Mouse (Mus musculus) limb, embryonic 10.5 days (tissue): ENCODE measurements around the gene Clp1. TPM values are rescaled to one million over a fixed set of nuclear protein-coding genes. Genes with fewer than 3 reads are reported as not detected.
"Not testable (repeated sequence)": the region's sequence is repeated elsewhere in the genome, so short reads cannot be mapped to it uniquely, and the experiment has no call there.

ENCODE experiments used
- DNase-seq: peaks from one replicate; pipeline ENCODE4 v3.0.0-alpha.2; 2017; ENCODE audit warnings: low spot score
- H3K27ac ChIP-seq: fragments of 300-500 bp; sonication (generic); 2 replicates; pipeline ENCODE4 v1.5.1; 2016; ENCODE audit warnings: mild to moderate bottlenecking
- H3K27me3 ChIP-seq: fragments of 300-500 bp; sonication (generic); 2 replicates; pipeline ENCODE4 v1.6.1; 2016; ENCODE audit warnings: low read depth, mild to moderate bottlenecking; ENCODE audit not compliant: poor library complexity, severe bottlenecking
- H3K36me3 ChIP-seq: fragments of 300-500 bp; sonication (generic); 2 replicates; pipeline ENCODE4 v1.6.1; 2016; ENCODE audit warnings: mild to moderate bottlenecking, moderate library complexity
- H3K4me1 ChIP-seq: fragments of 300-500 bp; sonication (generic); 2 replicates; pipeline ENCODE4 v1.6.1; 2016
- H3K4me3 ChIP-seq: fragments of 300-500 bp; sonication (generic); 2 replicates; pipeline ENCODE4 v1.5.1; 2016; ENCODE audit warnings: mild to moderate bottlenecking, moderate library complexity
- H3K9me3 ChIP-seq: fragments of 300-500 bp; sonication (generic); replicated peaks from 2 replicates; pipeline ENCODE4 v1.6.1; 2016; ENCODE audit warnings: mild to moderate bottlenecking
- WGBS: fragments of 180-500 bp; shearing (Covaris S2); methylation state at CpG from one replicate; pipeline ENCODE4 v1.1.7; 2016; 5-methylcytosine and 5-hydroxymethylcytosine counted together
- polyA plus RNA-seq: library from polyadenylated mRNA; unstranded; fragments of >200 nt; fragmentation: Nextera tagmentation; extraction: Ambion mirVana; gene quantifications from 2 replicates; pipeline ENCODE4 v1.2.1, GENCODE M21; 2016

The Clp1 gene
- polyA plus RNA-seq, 1 experiment from 2014 or later: 57.8 TPM

GRCm38 (mm10) chr2:84735346-84735920 is 8.3 kb upstream of the Clp1 start:
- Histone ChIP-seq H3K9me3 (no peaks in the 10 kb centered on the region), H3K36me3 (peaks cover 7% of the 10 kb centered on the region), H3K27ac (peak overlapping the region; percentile 83), H3K4me3 (peak overlapping the region; percentile 56), H3K4me1 (peaks cover 73% of the 10 kb centered on the region), H3K27me3 (no peaks in the 10 kb centered on the region)
- 26% methylated on average over 7 of the region's 7 CpGs for WGBS
- peak; percentile 39 for DNase-seq

- Histone ChIP-seq H3K36me3 (peaks cover 2% of the 10 kb centered on the region), H3K27me3 (no peaks in the 10 kb centered on the region), H3K9me3 (no peaks in the 10 kb centered on the region), H3K27ac (peak overlapping the region; percentile 83), H3K4me1 (peaks cover 67% of the 10 kb centered on the region), H3K4me3 (peak overlapping the region; percentile 56)
- DNase-seq: no peak
- WGBS: 6% methylated on average over 2 of the region's 2 CpGs
Observed at GRCm38 (mm10) chr2:84734919-84735318, 7.8 kb upstream of the Clp1 start.

GRCm38 (mm10) chr2:84734351-84734864 is 7.3 kb upstream of the Clp1 start:
- under 1% methylated on average over 11 of the region's 11 CpGs for WGBS
- no peaks in the 10 kb centered on the region for H3K27me3 ChIP-seq
- DNase-seq: peak; percentile 67
- peaks cover 62% of the 10 kb centered on the region for H3K4me1 ChIP-seq
- H3K36me3 ChIP-seq: no peaks in the 10 kb centered on the region
- no peaks in the 10 kb centered on the region for H3K9me3 ChIP-seq
- peak overlapping the region; percentile 83 for H3K27ac ChIP-seq
- peak overlapping the region; percentile 56 for H3K4me3 ChIP-seq

GRCm38 (mm10) chr2:84733579-84734300 is 6.6 kb upstream of the Clp1 start, which contains the start of gene Ypel4:
Gene Ypel4 (plus strand): TSS chr2:84734058.
- no peaks in the 10 kb centered on the region for H3K9me3 ChIP-seq
- H3K4me1 ChIP-seq: peaks cover 56% of the 10 kb centered on the region
- WGBS: 2% methylated on average over 8 of the region's 8 CpGs
- H3K27me3 ChIP-seq: no peaks in the 10 kb centered on the region
- H3K27ac ChIP-seq: peak within 1 kb of the TSS; percentile 83
- no peaks in the 10 kb centered on the region for H3K36me3 ChIP-seq
- peak; percentile 57 for DNase-seq
- H3K4me3 ChIP-seq: peak within 1 kb of the TSS; percentile 56

GRCm38 (mm10) chr2:84732394-84732793 is 5.2 kb upstream of the Clp1 start:
- no peaks in the 10 kb centered on the region for H3K9me3 ChIP-seq
- H3K27me3 ChIP-seq: no peaks in the 10 kb centered on the region
- no peak overlapping the region for H3K4me3 ChIP-seq
- no peaks in the 10 kb centered on the region for H3K36me3 ChIP-seq
- peaks cover 48% of the 10 kb centered on the region for H3K4me1 ChIP-seq
- WGBS: 84% methylated on average over 1 of the region's 1 CpGs
- H3K27ac ChIP-seq: no peak overlapping the region
- no peak for DNase-seq

- 80% methylated on average over 3 of the region's 3 CpGs for WGBS
Observed at GRCm38 (mm10) chr2:84731206-84731605, 4.1 kb upstream of the Clp1 start.

GRCm38 (mm10) chr2:84728191-84728590 is 1.0 kb upstream of the Clp1 start:
- H3K4me1 ChIP-seq: peaks cover 23% of the 10 kb centered on the region
- peaks cover 27% of the 10 kb centered on the region for H3K36me3 ChIP-seq
- WGBS: 86% methylated on average over 5 of the region's 5 CpGs
- DNase-seq, H3K27ac ChIP-seq, H3K4me3 ChIP-seq, H3K9me3 ChIP-seq, H3K27me3 ChIP-seq: not testable (repeated sequence)

More at GRCm38 (mm10) chr2:84731206-84731605, 4.1 kb upstream of the Clp1 start:
- H3K4me3 ChIP-seq: no peak overlapping the region
- no peak for DNase-seq
- no peaks in the 10 kb centered on the region for H3K9me3 ChIP-seq
- H3K27ac ChIP-seq: no peak overlapping the region
- H3K4me1 ChIP-seq: peaks cover 44% of the 10 kb centered on the region
- H3K27me3 ChIP-seq: no peaks in the 10 kb centered on the region
- no peaks in the 10 kb centered on the region for H3K36me3 ChIP-seq

- H3K27me3 ChIP-seq: no peaks in the 10 kb centered on the region
- peaks cover 38% of the 10 kb centered on the region for H3K36me3 ChIP-seq
- H3K4me3 ChIP-seq: peak overlapping the region; percentile 66
- H3K9me3 ChIP-seq: no peaks in the 10 kb centered on the region
- no peak for DNase-seq
- H3K4me1 ChIP-seq: peaks cover 22% of the 10 kb centered on the region
- WGBS: 5% methylated on average over 9 of the region's 9 CpGs
- peak overlapping the region; percentile 88 for H3K27ac ChIP-seq
Observed at GRCm38 (mm10) chr2:84726716-84727115, 434 bp downstream of the Clp1 start.

GRCm38 (mm10) chr2:84725770-84726169 is 1.4 kb downstream of the Clp1 start:
- Histone ChIP-seq H3K4me3 (no peak overlapping the region), H3K27ac (no peak overlapping the region), H3K27me3 (no peaks in the 10 kb centered on the region), H3K36me3 (peaks cover 46% of the 10 kb centered on the region), H3K9me3 (no peaks in the 10 kb centered on the region), H3K4me1 (peaks cover 22% of the 10 kb centered on the region)
- DNase-seq: no peak
- WGBS: 95% methylated on average over 10 of the region's 10 CpGs

- no peaks in the 10 kb centered on the region for H3K27me3 ChIP-seq
- no peak for DNase-seq
- WGBS: 94% methylated on average over 14 of the region's 14 CpGs
- H3K36me3 ChIP-seq: peaks cover 46% of the 10 kb centered on the region
- H3K9me3 ChIP-seq: no peaks in the 10 kb centered on the region
- no peak overlapping the region for H3K4me3 ChIP-seq
- no peak overlapping the region for H3K27ac ChIP-seq
- H3K4me1 ChIP-seq: peaks cover 22% of the 10 kb centered on the region
Observed at GRCm38 (mm10) chr2:84723856-84724255, 3.3 kb downstream of the Clp1 start.

- no peak overlapping the region for H3K4me3 ChIP-seq
- DNase-seq: no peak
- peaks cover 15% of the 10 kb centered on the region for H3K4me1 ChIP-seq
- no peak overlapping the region for H3K27ac ChIP-seq
- no peaks in the 10 kb centered on the region for H3K9me3 ChIP-seq
- peaks cover 46% of the 10 kb centered on the region for H3K36me3 ChIP-seq
- H3K27me3 ChIP-seq: no peaks in the 10 kb centered on the region
- WGBS: 82% methylated on average over 3 of the region's 3 CpGs
Observed at GRCm38 (mm10) chr2:84721182-84721581, 6.0 kb downstream of the Clp1 start.

GRCm38 (mm10) chr2:84720718-84721117 is 6.4 kb downstream of the Clp1 start:
- H3K27me3 ChIP-seq: no peaks in the 10 kb centered on the region
- H3K9me3 ChIP-seq: no peaks in the 10 kb centered on the region
- no peak for DNase-seq
- H3K4me3 ChIP-seq: no peak overlapping the region
- WGBS: 93% methylated on average over 2 of the region's 2 CpGs
- H3K36me3 ChIP-seq: peaks cover 45% of the 10 kb centered on the region
- H3K27ac ChIP-seq: no peak overlapping the region
- peaks cover 12% of the 10 kb centered on the region for H3K4me1 ChIP-seq

GRCm38 (mm10) chr2:84717357-84717756 is 9.8 kb downstream of the Clp1 start:
- Histone ChIP-seq H3K9me3 (no peaks in the 10 kb centered on the region), H3K4me1 (peaks cover 19% of the 10 kb centered on the region), H3K36me3 (peaks cover 14% of the 10 kb centered on the region), H3K27me3 (no peaks in the 10 kb centered on the region), H3K4me3 (no peak overlapping the region), H3K27ac (no peak overlapping the region)
- DNase-seq: no peak
- WGBS: 93% methylated on average over 4 of the region's 4 CpGs
